Mouse (Mus musculus) erythroblast, embryonic 14.5 days (primary cell): ENCODE results near the gene Tspoap1.

ENCODE experiments used
- GATA1 ChIP-seq: IDR thresholded peaks from 2 replicates; pipeline ENCODE4 v1.6.1; 2012; ENCODE audit warnings: low read length, inconsistent platforms, mixed read lengths
- TAL1 ChIP-seq: IDR thresholded peaks from 3 replicates; pipeline ENCODE4 v1.6.1; 2012; ENCODE audit warnings: low read length, inconsistent platforms, mixed read lengths

DNA sequence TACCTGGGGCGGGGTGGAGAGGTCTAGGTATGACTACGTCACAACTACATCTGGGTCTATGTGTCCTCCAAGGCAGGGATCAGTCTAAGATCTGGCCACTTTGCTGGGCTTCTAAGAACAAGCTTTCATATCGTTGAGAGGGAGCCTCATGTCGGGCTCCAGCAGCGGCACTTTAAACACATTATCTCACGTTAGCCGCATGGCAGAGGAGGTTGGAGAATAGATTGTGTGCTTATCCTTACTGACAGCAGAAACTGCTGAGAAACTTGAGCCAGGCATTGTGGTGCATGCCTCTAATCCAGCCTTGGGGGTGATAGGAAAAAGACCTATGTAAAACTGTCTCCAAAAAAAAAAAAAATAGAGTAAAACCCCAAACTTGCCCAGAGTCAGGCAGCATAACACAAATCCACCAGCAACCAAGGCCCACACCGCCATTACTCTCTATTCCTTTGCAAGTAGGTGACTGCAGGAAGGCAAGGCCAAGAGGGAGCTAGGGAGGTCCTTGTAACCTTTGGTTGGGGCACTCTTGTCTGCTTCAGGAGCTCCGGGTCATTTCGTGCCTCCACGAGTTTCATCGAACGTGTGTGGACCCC, 30.7 kb upstream of the Tspoap1 start:
- TF ChIP-seq TAL1 (peak; percentile 56; the same call in 1 of the 3 replicates), GATA1 (peak; percentile 37; the same call in 1 of the 2 replicates)
